Comparison of ENCODE assay signal across 15 mouse cellular contexts in genomic region chr4:155201764-155202163, GRCm38 (mm10). TPM values are rescaled to one million over a fixed set of nuclear protein-coding genes. Genes with fewer than 3 reads are reported as not detected.
DNase-seq lines count a peak whose midpoint lies in the region; ATAC-seq and TF ChIP-seq lines count a peak whose summit lies in the region.
"Had no signal": no experiment of that assay in that cellular context is flagged by ENCODE, and none has a peak within 500 bp of the region (broad histone marks: within the 10 kb centered on the region; RNA-seq: fewer than 3 reads in every experiment).

No protein-coding gene starts in this region.

- peaks cover 10% of the 10 kb centered on the region; the same call in 1 of the 2 replicates for H3K36me3 ChIP-seq in forebrain, embryonic 10.5 days (replicated peaks)
- no peaks in the 10 kb centered on the region for H3K36me3 ChIP-seq in forebrain, postnatal 0 days (ENCODE audit: insufficient read depth)
- no peaks in the 10 kb centered on the region; the same call in 1 of the 2 replicates for H3K36me3 ChIP-seq in kidney, embryonic 14.5 days (ENCODE audit: control insufficient read depth, insufficient read depth, low read length)
- no peaks in the 10 kb centered on the region for H3K36me3 ChIP-seq in thymus, adult 2 months (ENCODE audit: control insufficient read depth, insufficient read depth, low read length)
- H3K36me3 ChIP-seq: embryonic facial prominence, embryonic 12.5 days; forebrain, embryonic 15.5 days; neural tube, embryonic 12.5 days had no signal

- 93% methylated on average over 7 of the region's 7 CpGs for WGBS in forebrain, embryonic 10.5 days
- WGBS in forebrain, postnatal 0 days: 95% methylated on average over 7 of the region's 7 CpGs
- WGBS in kidney, embryonic 14.5 days: 86% methylated on average over 7 of the region's 7 CpGs
- 94% methylated on average over 7 of the region's 7 CpGs for WGBS in thymus, adult 2 months

- H3K27me3 ChIP-seq in forebrain, embryonic 10.5 days (ENCODE audit: poor library complexity, severe bottlenecking): no peaks in the 10 kb centered on the region
- no peaks in the 10 kb centered on the region for H3K27me3 ChIP-seq in forebrain, postnatal 0 days (ENCODE audit: insufficient read depth, low read length)
- no peaks in the 10 kb centered on the region for H3K27me3 ChIP-seq in kidney, embryonic 14.5 days (ENCODE audit: control insufficient read depth, insufficient read depth, low read length)
- H3K27me3 ChIP-seq in thymus, adult 2 months (ENCODE audit: control insufficient read depth, insufficient read depth, low read length): no peaks in the 10 kb centered on the region
- H3K27me3 ChIP-seq: embryonic facial prominence, embryonic 12.5 days; forebrain, embryonic 15.5 days; neural tube, embryonic 12.5 days had no signal

- no peak for TF ChIP-seq CTCF in forebrain, postnatal 0 days (IDR thresholded peaks at IDR 0.05; ENCODE audit: low read depth)
- no peak for TF ChIP-seq CTCF in thymus, adult 2 months (IDR thresholded peaks at IDR 0.05; ENCODE audit: borderline replicate concordance, control insufficient read depth, extremely low read depth, insufficient read depth, low read length, poor library complexity)

- H3K4me1 ChIP-seq in forebrain, embryonic 10.5 days: peaks cover 86% of the 10 kb centered on the region
- peaks cover 3% of the 10 kb centered on the region; the same call in 1 of the 2 replicates for H3K4me1 ChIP-seq in forebrain, postnatal 0 days (ENCODE audit: insufficient read depth)
- peaks cover 49% of the 10 kb centered on the region for H3K4me1 ChIP-seq in kidney, embryonic 14.5 days (ENCODE audit: control insufficient read depth, insufficient read depth, low read length)
- H3K4me1 ChIP-seq in thymus, adult 2 months (replicated peaks; ENCODE audit: control insufficient read depth, insufficient read depth, low read length): peaks cover 46% of the 10 kb centered on the region

- H3K9me3 ChIP-seq in forebrain, embryonic 10.5 days: no peaks in the 10 kb centered on the region
- H3K9me3 ChIP-seq in forebrain, postnatal 0 days (ENCODE audit: low read length): no peaks in the 10 kb centered on the region
- H3K9me3 ChIP-seq in kidney, embryonic 14.5 days (ENCODE audit: control insufficient read depth, low read length): no peaks in the 10 kb centered on the region
- H3K9me3 ChIP-seq: embryonic facial prominence, embryonic 12.5 days; forebrain, embryonic 15.5 days; neural tube, embryonic 12.5 days had no signal

- H3K4me3 ChIP-seq in forebrain, embryonic 10.5 days: no peak overlapping the region
- no peak overlapping the region for H3K4me3 ChIP-seq in forebrain, postnatal 0 days (ENCODE audit: low read depth, low read length)
- H3K4me3 ChIP-seq in kidney, embryonic 14.5 days (ENCODE audit: low read length): no peak overlapping the region
- H3K4me3 ChIP-seq in thymus, adult 2 months (ENCODE audit: control insufficient read depth, insufficient read depth, low read length): no peak overlapping the region
- H3K4me3 ChIP-seq: embryonic facial prominence, embryonic 12.5 days; forebrain, embryonic 15.5 days; neural tube, embryonic 12.5 days had no signal

- H3K9ac ChIP-seq in forebrain, postnatal 0 days: no peak overlapping the region
- 0 out of 2 replicates have a peak overlapping the region, but pooled peaks have one; percentile 28 for H3K9ac ChIP-seq in kidney, embryonic 14.5 days (ENCODE audit: low read depth, low read length)
- H3K9ac ChIP-seq: embryonic facial prominence, embryonic 12.5 days; forebrain, embryonic 15.5 days; neural tube, embryonic 12.5 days had no signal

- no peak for ATAC-seq in forebrain, postnatal 0 days
- no peak for ATAC-seq in kidney, embryonic 14.5 days (ENCODE audit: low FRiP score, low TSS enrichment)
- ATAC-seq: forebrain, embryonic 15.5 days had no signal

- peak overlapping the region; percentile 31; the same call in 1 of the 2 replicates for H3K27ac ChIP-seq in forebrain, embryonic 10.5 days
- H3K27ac ChIP-seq in forebrain, postnatal 0 days (ENCODE audit: low read depth, low read length): no peak overlapping the region
- H3K27ac ChIP-seq in kidney, embryonic 14.5 days (ENCODE audit: low read depth, low read length): peak overlapping the region; percentile 55; the same call in 1 of the 2 replicates
- H3K27ac ChIP-seq in thymus, adult 2 months (ENCODE audit: control insufficient read depth, insufficient read depth, low read length): peak overlapping the region; percentile 11; the same call in 1 of the 2 replicates
- H3K27ac ChIP-seq: forebrain, embryonic 15.5 days; neural tube, embryonic 12.5 days had no signal

- no peak for DNase-seq in forebrain, embryonic 10.5 days (ENCODE audit: extremely low spot score, low spot score)
- DNase-seq in forebrain, postnatal 0 days: no peak
- no peak for DNase-seq in kidney, adult 9 months
- DNase-seq in thymus, adult 2 months: no peak
- no peak for DNase-seq in thymus, postnatal 36 days
- DNase-seq in yolk sac, embryonic 10.5 days (ENCODE audit: low spot score): peak; percentile 48
- no peak for DNase-seq in spleen, postnatal 4 days (ENCODE audit: low spot score in 2 of 2)
- DNase-seq: cerebellum, postnatal 14 days; lung, adult 18-20 months; midbrain, embryonic 14.5 days; thymus, postnatal 25 days had no signal

- no peak for TF ChIP-seq POLR2A in thymus, adult 2 months (IDR thresholded peaks at IDR 0.05; ENCODE audit: control insufficient read depth, extremely low read depth, insufficient read depth, low read length, poor library complexity)

- no peak overlapping the region for H3K4me2 ChIP-seq in forebrain, postnatal 0 days (ENCODE audit: low read depth)
- H3K4me2 ChIP-seq in kidney, embryonic 14.5 days (replicated peaks; ENCODE audit: low read depth, low read length): no peak overlapping the region
- H3K4me2 ChIP-seq: embryonic facial prominence, embryonic 12.5 days; forebrain, embryonic 15.5 days; neural tube, embryonic 12.5 days had no signal

RNA-seq across cellular contexts. Expression of gene Ski, which starts 20.6 kb away (rescaled TPM):
- polyA plus RNA-seq in forebrain, embryonic 10.5 days (2016; fragmentation: Nextera tagmentation; extraction: Ambion mirVana): 8.6 and 9.7 TPM in 2 replicates
- total RNA-seq in forebrain, postnatal 0 days (2014; rRNA removed): 66.9 and 68.7 TPM in 2 replicates
- polyA plus RNA-seq in forebrain, postnatal 0 days (2015; fragmentation: Nextera tagmentation; extraction: Ambion mirVana): 11.7 and 12.2 TPM in 2 replicates
- 24.0 and 24.5 TPM in 2 replicates for polyA plus RNA-seq in kidney, embryonic 14.5 days (2014; fragmentation: Nextera tagmentation; extraction: Ambion mirVana)
- 70.5 and 79.5 TPM in 2 replicates for polyA plus RNA-seq in thymus, adult 2 months (2012; rRNA removed)

RNA-seq across cellular contexts. Expression of gene Faap20, which starts 47.8 kb away (rescaled TPM):
- polyA plus RNA-seq in forebrain, embryonic 10.5 days (2016; fragmentation: Nextera tagmentation; extraction: Ambion mirVana): 108 and 110 TPM in 2 replicates
- 48.7 and 51.8 TPM in 2 replicates for total RNA-seq in forebrain, postnatal 0 days (2014; rRNA removed)
- 59.9 and 60.7 TPM in 2 replicates for polyA plus RNA-seq in forebrain, postnatal 0 days (2015; fragmentation: Nextera tagmentation; extraction: Ambion mirVana)
- 63.4 and 73.8 TPM in 2 replicates for polyA plus RNA-seq in kidney, embryonic 14.5 days (2014; fragmentation: Nextera tagmentation; extraction: Ambion mirVana)
- polyA plus RNA-seq in thymus, adult 2 months (2012; rRNA removed): 85.7 and 91.3 TPM in 2 replicates
